Mouse (Mus musculus) forebrain, embryonic 10.5 days (tissue): ENCODE measurements around the gene Spata33. TPM values are rescaled to one million over a fixed set of nuclear protein-coding genes. Genes with fewer than 3 reads are reported as not detected.
"Not testable (repeated sequence)": the region's sequence is repeated elsewhere in the genome, so short reads cannot be mapped to it uniquely, and the experiment has no call there.

Experiments
- DNase-seq: peaks from one replicate; pipeline ENCODE4 v3.0.0-alpha.2; 2017; ENCODE audit warnings: low spot score; ENCODE audit errors: extremely low spot score
- H3K27ac ChIP-seq: fragments of 300-500 bp; sonication (generic); 2 replicates; pipeline ENCODE4 v1.5.1; 2016; ENCODE audit warnings: mild to moderate bottlenecking
- H3K27me3 ChIP-seq: fragments of 300-500 bp; sonication (generic); 2 replicates; pipeline ENCODE4 v1.6.1; 2016; ENCODE audit warnings: mild to moderate bottlenecking; ENCODE audit not compliant: poor library complexity, severe bottlenecking
- H3K36me3 ChIP-seq: fragments of 300-500 bp; sonication (generic); replicated peaks from 2 replicates; pipeline ENCODE4 v1.6.1; 2016; ENCODE audit warnings: mild to moderate bottlenecking, moderate library complexity
- H3K4me1 ChIP-seq: fragments of 300-500 bp; sonication (generic); 2 replicates; pipeline ENCODE4 v1.6.1; 2016
- H3K4me3 ChIP-seq: fragments of 300-500 bp; sonication (generic); 2 replicates; pipeline ENCODE4 v1.5.1; 2016; ENCODE audit warnings: mild to moderate bottlenecking, moderate library complexity
- H3K9me3 ChIP-seq: fragments of 300-500 bp; sonication (generic); 2 replicates; pipeline ENCODE4 v1.6.1; 2016; ENCODE audit warnings: mild to moderate bottlenecking, moderate library complexity
- WGBS: fragments of 180-500 bp; shearing (Covaris S2); methylation state at CpG from one replicate; pipeline ENCODE4 v1.1.7; 2016; 5-methylcytosine and 5-hydroxymethylcytosine counted together
- polyA plus RNA-seq: library from polyadenylated mRNA; unstranded; fragments of >200 nt; fragmentation: Nextera tagmentation; extraction: Ambion mirVana; gene quantifications from 2 replicates; pipeline ENCODE4 v1.2.1, GENCODE M21; 2016

Spata33 gene
- 5.2 and 5.8 TPM in 2 replicates for polyA plus RNA-seq

GRCm38 (mm10) chr8:123212321-123213117 lies at the start of gene Spata33, which contains the start of gene Chmp1a:
Gene Spata33 (plus strand): TSS chr8:123212832.
Gene Chmp1a (minus strand): TSS chr8:123212763.
- H3K27ac ChIP-seq = peak within 1 kb of the TSS; percentile 87
- WGBS = 1% methylated on average over 76 of the region's 76 CpGs

DNA sequence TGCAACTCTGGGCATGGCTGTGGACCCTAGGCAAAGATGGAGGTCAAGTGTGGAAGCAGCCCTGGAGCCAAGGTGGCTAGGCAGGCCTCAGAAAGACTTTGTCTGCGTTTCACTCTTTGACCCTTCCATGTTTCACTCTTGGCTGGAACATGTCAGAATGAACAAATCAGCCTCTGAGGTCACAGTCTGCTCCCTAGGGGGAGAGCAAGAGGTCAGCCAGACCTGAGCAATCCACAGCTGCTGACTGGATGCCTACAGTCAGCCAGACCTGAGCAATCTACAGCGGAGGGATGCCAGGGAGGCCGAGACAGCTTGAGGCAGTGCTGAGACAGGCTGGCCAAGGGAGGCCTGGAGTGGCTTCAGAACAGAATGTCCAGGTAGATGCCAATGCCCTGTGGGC lies 31.2 kb upstream of the Spata33 start:
- H3K4me1 ChIP-seq = peaks cover 23% of the 10 kb centered on the region
- H3K36me3 ChIP-seq = no peaks in the 10 kb centered on the region
- no peak for DNase-seq
- H3K27ac ChIP-seq = peak overlapping the region; percentile 48; the same call in 1 of the 2 replicates
- H3K9me3 ChIP-seq = peaks cover 33% of the 10 kb centered on the region
- no peak overlapping the region for H3K4me3 ChIP-seq
- WGBS = 68% methylated on average over 3 of the region's 3 CpGs
- H3K27me3 ChIP-seq = no peaks in the 10 kb centered on the region

More at GRCm38 (mm10) chr8:123212321-123213117, at the start of gene Spata33, which contains the start of gene Chmp1a:
- Histone ChIP-seq H3K27me3 (no peaks in the 10 kb centered on the region), H3K4me3 (peak within 1 kb of the TSS; percentile 97), H3K4me1 (peaks cover 28% of the 10 kb centered on the region), H3K36me3 (peaks cover 35% of the 10 kb centered on the region), H3K9me3 (no peaks in the 10 kb centered on the region)
- DNase-seq = peak; percentile 99

- Histone ChIP-seq H3K27ac (peak within 1 kb of the TSS; percentile 79), H3K27me3 (0 out of 2 replicates have a peak, but pooled peaks cover 5% of the 10 kb centered on the region), H3K36me3 (no peaks in the 10 kb centered on the region), H3K9me3 (no peaks in the 10 kb centered on the region), H3K4me3 (peak within 1 kb of the TSS; percentile 23), H3K4me1 (peaks cover 52% of the 10 kb centered on the region)
- 47% methylated on average over 19 of the region's 19 CpGs for WGBS
- peak; percentile 39 for DNase-seq
Measured at GRCm38 (mm10) chr8:123185566-123186409, 26.8 kb upstream of the Spata33 start, which contains the start of gene Dpep1. Gene Dpep1 (plus strand): TSS chr8:123186242.

GRCm38 (mm10) chr8:123188006-123188405 lies 24.6 kb upstream of the Spata33 start:
- 90% methylated on average over 2 of the region's 2 CpGs for WGBS
- Histone ChIP-seq H3K9me3 (no peaks in the 10 kb centered on the region), H3K27ac (no peak overlapping the region), H3K4me3 (no peak overlapping the region), H3K4me1 (peaks cover 57% of the 10 kb centered on the region), H3K27me3 (peaks cover 5% of the 10 kb centered on the region; the same call in 1 of the 2 replicates), H3K36me3 (no peaks in the 10 kb centered on the region)
- no peak for DNase-seq

- Histone ChIP-seq H3K36me3 (no peaks in the 10 kb centered on the region), H3K4me1 (peaks cover 59% of the 10 kb centered on the region), H3K4me3 (no peak overlapping the region), H3K9me3 (no peaks in the 10 kb centered on the region), H3K27me3 (peaks cover 5% of the 10 kb centered on the region; the same call in 1 of the 2 replicates), H3K27ac (no peak overlapping the region)
- WGBS = 84% methylated on average over 7 of the region's 7 CpGs
- DNase-seq = no peak
Measured at GRCm38 (mm10) chr8:123188841-123189240, 23.8 kb upstream of the Spata33 start.

DNA sequence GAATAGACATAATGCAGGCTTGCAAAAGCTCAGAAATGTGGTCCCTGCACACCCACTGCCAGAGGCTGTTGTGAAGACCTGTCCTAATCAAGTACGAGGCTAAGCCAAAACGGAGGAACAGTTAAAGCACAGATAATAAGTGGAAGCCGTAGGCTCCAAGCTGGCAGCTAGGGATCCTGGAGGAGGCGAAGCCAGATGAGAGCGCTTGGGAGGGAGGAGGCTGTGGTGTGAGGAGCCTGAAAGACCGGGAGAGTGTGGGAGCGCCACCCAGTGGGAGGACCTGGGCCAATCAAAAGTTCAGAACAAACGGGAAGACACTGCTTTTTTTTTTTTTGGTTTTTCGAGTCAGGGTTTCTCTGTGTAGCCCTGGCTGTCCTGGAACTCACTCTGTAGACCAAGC lies 22.0 kb upstream of the Spata33 start:
- peak; percentile 78 for DNase-seq
- WGBS = 5% methylated on average over 9 of the region's 9 CpGs
- Histone ChIP-seq H3K36me3 (no peaks in the 10 kb centered on the region), H3K4me1 (peaks cover 47% of the 10 kb centered on the region), H3K9me3 (no peaks in the 10 kb centered on the region), H3K27ac (no peak overlapping the region; the same call in none of the 2 replicates), H3K27me3 (peaks cover 5% of the 10 kb centered on the region; the same call in 1 of the 2 replicates), H3K4me3 (peak overlapping the region; percentile 6; the same call in 1 of the 2 replicates)

DNA sequence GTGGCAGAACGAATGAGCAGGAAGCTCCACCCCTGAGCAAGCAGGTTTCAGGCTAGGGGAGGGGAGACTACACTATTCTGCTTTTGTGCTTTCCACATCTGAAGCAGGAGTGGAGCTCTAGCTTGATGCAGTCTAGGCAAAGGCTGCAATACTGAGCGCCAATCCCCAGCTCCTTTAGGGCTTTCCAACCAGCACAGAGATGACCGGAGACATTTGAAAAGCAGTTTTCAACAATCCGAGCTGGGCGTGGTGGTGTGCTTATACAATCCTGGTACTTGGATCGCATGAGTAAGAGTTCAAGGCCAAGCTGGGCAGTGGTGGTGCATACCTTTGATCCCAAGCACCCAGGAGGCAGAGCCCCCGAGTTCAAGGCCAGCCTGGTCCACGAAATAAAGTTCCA lies 20.7 kb upstream of the Spata33 start:
- no peak overlapping the region for H3K4me3 ChIP-seq
- 66% methylated on average over 8 of the region's 8 CpGs for WGBS
- peaks cover 5% of the 10 kb centered on the region; the same call in 1 of the 2 replicates for H3K27me3 ChIP-seq
- 0 out of 2 replicates have a peak, but pooled peaks cover 1% of the 10 kb centered on the region for H3K36me3 ChIP-seq
- H3K9me3 ChIP-seq = no peaks in the 10 kb centered on the region
- peaks cover 35% of the 10 kb centered on the region for H3K4me1 ChIP-seq
- H3K27ac ChIP-seq = no peak overlapping the region
- peak; percentile 12 for DNase-seq

- DNase-seq = no peak
Measured at GRCm38 (mm10) chr8:123193771-123194170, 18.9 kb upstream of the Spata33 start.

GRCm38 (mm10) chr8:123197016-123197415 lies 15.6 kb upstream of the Spata33 start:
- not testable (repeated sequence) for H3K4me3 ChIP-seq, H3K9me3 ChIP-seq, DNase-seq, H3K27ac ChIP-seq, H3K36me3 ChIP-seq, H3K4me1 ChIP-seq, H3K27me3 ChIP-seq
- 82% methylated on average over 5 of the region's 5 CpGs for WGBS

More at GRCm38 (mm10) chr8:123193771-123194170, 18.9 kb upstream of the Spata33 start:
- no peak overlapping the region for H3K27ac ChIP-seq
- no peak overlapping the region for H3K4me3 ChIP-seq
- 90% methylated on average over 9 of the region's 9 CpGs for WGBS
- 0 out of 2 replicates have a peak, but pooled peaks cover 3% of the 10 kb centered on the region for H3K36me3 ChIP-seq
- H3K27me3 ChIP-seq = peaks cover 5% of the 10 kb centered on the region; the same call in 1 of the 2 replicates
- H3K9me3 ChIP-seq = no peaks in the 10 kb centered on the region
- H3K4me1 ChIP-seq = peaks cover 18% of the 10 kb centered on the region

DNA sequence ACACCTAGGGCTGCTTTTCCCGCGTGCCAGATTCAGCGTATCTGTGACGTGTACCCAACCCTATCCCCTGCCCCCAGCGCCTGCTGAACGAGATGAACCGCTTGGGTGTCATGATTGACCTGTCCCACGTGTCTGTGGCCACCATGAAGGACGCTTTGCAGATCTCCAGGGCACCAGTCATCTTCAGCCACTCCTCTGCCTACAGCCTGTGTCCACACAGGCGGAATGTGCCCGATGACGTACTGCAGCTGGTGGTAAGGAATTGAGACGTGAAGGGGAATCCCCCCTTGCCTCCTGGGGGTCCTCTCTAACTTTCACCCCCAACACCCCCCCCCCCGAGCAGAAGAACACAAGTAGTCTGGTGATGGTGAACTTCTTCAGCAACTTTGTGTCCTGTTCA lies 12.8 kb upstream of the Spata33 start:
- Histone ChIP-seq H3K9me3 (no peaks in the 10 kb centered on the region), H3K4me1 (no peaks in the 10 kb centered on the region), H3K27me3 (no peaks in the 10 kb centered on the region), H3K27ac (no peak overlapping the region), H3K4me3 (no peak overlapping the region), H3K36me3 (peaks cover 16% of the 10 kb centered on the region)
- no peak for DNase-seq
- WGBS = 80% methylated on average over 14 of the region's 14 CpGs

DNA sequence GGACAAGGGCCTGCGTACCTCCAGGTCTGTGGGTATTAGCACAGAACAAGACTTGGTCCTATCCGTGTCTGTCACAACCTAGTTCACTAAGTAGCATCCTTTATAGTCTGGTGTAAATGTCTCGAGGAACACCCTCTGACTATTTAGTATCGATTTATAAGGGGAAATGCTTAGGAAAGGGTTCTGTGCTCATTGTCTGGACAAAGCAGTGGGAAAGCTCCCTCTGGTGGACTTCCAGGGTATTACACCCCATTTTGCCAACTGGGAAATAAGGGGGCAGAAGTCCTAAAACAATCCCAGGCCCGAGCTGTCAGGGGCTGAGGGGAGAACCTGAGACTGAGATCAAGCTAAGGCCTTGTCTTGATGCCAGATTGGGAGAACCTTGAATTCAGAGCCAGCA lies 10.3 kb upstream of the Spata33 start:
- H3K27me3 ChIP-seq = no peaks in the 10 kb centered on the region
- no peaks in the 10 kb centered on the region for H3K4me1 ChIP-seq
- H3K9me3 ChIP-seq = no peaks in the 10 kb centered on the region
- no peak overlapping the region for H3K4me3 ChIP-seq
- peaks cover 35% of the 10 kb centered on the region for H3K36me3 ChIP-seq
- WGBS = 34% methylated on average over 5 of the region's 5 CpGs
- no peak overlapping the region for H3K27ac ChIP-seq
- DNase-seq = peak; percentile 80

GRCm38 (mm10) chr8:123203571-123203970 lies 9.1 kb upstream of the Spata33 start:
- Histone ChIP-seq H3K36me3 (peaks cover 47% of the 10 kb centered on the region), H3K4me1 (no peaks in the 10 kb centered on the region), H3K4me3 (no peak overlapping the region), H3K27ac (no peak overlapping the region), H3K9me3 (no peaks in the 10 kb centered on the region), H3K27me3 (no peaks in the 10 kb centered on the region)
- no peak for DNase-seq
- WGBS = 90% methylated on average over 3 of the region's 3 CpGs
